16 mouse cellular contexts compared by ENCODE assay signal in genomic region chr16:23312604-23313003, GRCm38 (mm10).
"Had no signal": no experiment of that assay in that cellular context is flagged by ENCODE, and none has a peak within 500 bp of the region (broad histone marks: within the 10 kb centered on the region; RNA-seq: fewer than 3 reads in every experiment).

No protein-coding gene starts in this region.

- H3K9me3 ChIP-seq: neural tube, embryonic 13.5 days; neural tube, embryonic 15.5 days; stomach, embryonic 15.5 days had no signal

- H3K36me3 ChIP-seq: neural tube, embryonic 15.5 days; stomach, embryonic 15.5 days had no signal

- DNase-seq: retina, postnatal 1 day; right cerebral cortex, adult 18-20 months; right cerebral cortex, postnatal 14 days; right cerebral cortex, postnatal 25 days; right cerebral cortex, postnatal 4 days; spleen, adult 18-20 months; thymus, adult 18-20 months; thymus, adult 2 months; thymus, postnatal 14 days; thymus, postnatal 25 days; thymus, postnatal 36 days; thymus, postnatal 4 days had no signal

- H3K4me3 ChIP-seq: neural tube, embryonic 13.5 days; neural tube, embryonic 15.5 days; stomach, embryonic 15.5 days had no signal

- H3K4me2 ChIP-seq: neural tube, embryonic 13.5 days; neural tube, embryonic 15.5 days; stomach, embryonic 15.5 days had no signal

- H3K9ac ChIP-seq: neural tube, embryonic 13.5 days; neural tube, embryonic 15.5 days; stomach, embryonic 15.5 days had no signal

- H3K27ac ChIP-seq: neural tube, embryonic 13.5 days; neural tube, embryonic 15.5 days; stomach, embryonic 15.5 days; stomach, postnatal 0 days had no signal

- H3K27me3 ChIP-seq: neural tube, embryonic 13.5 days; neural tube, embryonic 15.5 days; stomach, embryonic 15.5 days had no signal
